Mouse (Mus musculus) embryonic facial prominence, embryonic 14.5 days (tissue): ENCODE measurements at regions not wholly inside any gene's neighbourhood (a gene's known extent, or its start where the extent isn't known, plus 50 kb on each side); places are given as distances from the start of the nearest gene placed in this dataset.
"Not testable (repeated sequence)": the region's sequence is repeated elsewhere in the genome, so short reads cannot be mapped to it uniquely, and the experiment has no call there.

Experiments used
- ATAC-seq: fragments of 200-750 bp; cut with Nextera tagmentation; 2 replicates; pipeline ENCODE4 v1.8.0; 2017; ENCODE audit warnings: low read depth, moderate number of reproducible peaks, moderate TSS enrichment
- DNase-seq: peaks from one replicate; pipeline ENCODE4 v3.0.0-alpha.2; 2015; ENCODE audit warnings: low spot score
- H3K27ac ChIP-seq: fragments of 300-500 bp; sonication (generic); replicated peaks from 2 replicates; pipeline ENCODE4 v1.5.1; 2014; ENCODE audit warnings: low read depth, mild to moderate bottlenecking, low read length, moderate library complexity
- H3K27me3 ChIP-seq: fragments of 300-500 bp; sonication (generic); replicated peaks from 2 replicates; pipeline ENCODE4 v1.6.1; 2014; ENCODE audit warnings: low read length; ENCODE audit not compliant: control insufficient read depth, insufficient read depth
- H3K36me3 ChIP-seq: fragments of 300-500 bp; sonication (generic); 2 replicates; pipeline ENCODE4 v1.6.1; 2014; ENCODE audit warnings: low read length, mixed read lengths; ENCODE audit not compliant: control insufficient read depth, insufficient read depth
- H3K4me1 ChIP-seq: fragments of 300-500 bp; sonication (generic); 2 replicates; pipeline ENCODE4 v1.6.1; 2014; ENCODE audit warnings: antibody characterized with exemption, low read length; ENCODE audit not compliant: control insufficient read depth, insufficient read depth
- H3K4me2 ChIP-seq: fragments of 300-500 bp; sonication (generic); 2 replicates; pipeline ENCODE4 v1.6.1; 2014; ENCODE audit warnings: low read depth, mild to moderate bottlenecking, low read length, moderate library complexity, mixed read lengths
- H3K4me3 ChIP-seq: fragments of 300-500 bp; sonication (generic); 2 replicates; pipeline ENCODE4 v1.5.1; 2014; ENCODE audit warnings: low read depth, mild to moderate bottlenecking, low read length
- H3K9ac ChIP-seq: fragments of 300-500 bp; sonication (generic); 2 replicates; pipeline ENCODE4 v1.6.1; 2014; ENCODE audit warnings: low read depth, mild to moderate bottlenecking, low read length, moderate library complexity, mixed read lengths
- H3K9me3 ChIP-seq: fragments of 300-500 bp; sonication (generic); 2 replicates; pipeline ENCODE4 v1.6.1; 2016; ENCODE audit warnings: low read length; ENCODE audit not compliant: control insufficient read depth
- WGBS: fragments of 180-500 bp; shearing (Covaris S2); extraction: QIAGEN DNeasy Blood & Tissue Kit; methylation state at CpG from one replicate; pipeline ENCODE4 v1.1.7; 2014; 5-methylcytosine and 5-hydroxymethylcytosine counted together

- not testable (repeated sequence) for H3K27me3 ChIP-seq, H3K4me2 ChIP-seq, H3K27ac ChIP-seq, H3K4me1 ChIP-seq, DNase-seq, H3K36me3 ChIP-seq, H3K4me3 ChIP-seq, ATAC-seq, H3K9ac ChIP-seq, H3K9me3 ChIP-seq
Measured at GRCm38 (mm10) chr6:66450408-66450807, 84.8 kb upstream of the Mad2l1 start.

- Histone ChIP-seq H3K4me1 (no peaks in the 10 kb centered on the region), H3K27ac (no peak overlapping the region), H3K9ac (no peak overlapping the region), H3K9me3 (no peaks in the 10 kb centered on the region), H3K4me3 (no peak overlapping the region), H3K4me2 (no peak overlapping the region), H3K36me3 (no peaks in the 10 kb centered on the region), H3K27me3 (no peaks in the 10 kb centered on the region)
- WGBS: 72% methylated on average over 3 of the region's 3 CpGs
- no peak for ATAC-seq
- no peak for DNase-seq
Measured at GRCm38 (mm10) chr6:66458172-66458571, 77.0 kb upstream of the Mad2l1 start.

DNA sequence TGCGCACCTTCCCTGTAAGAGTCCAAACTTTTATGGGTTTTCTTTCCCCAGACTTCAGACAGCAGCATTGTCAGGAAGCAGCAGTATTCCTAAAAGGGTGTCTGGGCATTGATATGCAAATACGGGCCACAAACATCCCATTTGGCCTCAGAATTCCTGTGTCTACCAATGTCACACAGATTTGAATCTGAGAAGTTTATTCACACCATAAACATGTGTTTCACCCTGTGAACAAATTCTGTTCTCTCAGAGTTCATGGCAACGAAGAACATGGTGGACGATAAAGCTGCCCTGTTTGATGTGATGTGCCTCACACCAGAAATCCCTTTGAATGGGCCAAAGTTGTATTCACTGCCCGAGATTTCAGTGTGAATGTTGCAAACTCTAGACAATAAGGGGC is 70.7 kb upstream of the Mad2l1 start:
- H3K4me3 ChIP-seq: no peak overlapping the region
- ATAC-seq: no peak
- no peaks in the 10 kb centered on the region for H3K36me3 ChIP-seq
- H3K9ac ChIP-seq: no peak overlapping the region
- 69% methylated on average over 4 of the region's 5 CpGs for WGBS
- H3K27me3 ChIP-seq: no peaks in the 10 kb centered on the region
- H3K4me1 ChIP-seq: no peaks in the 10 kb centered on the region
- no peak for DNase-seq
- H3K27ac ChIP-seq: no peak overlapping the region
- no peaks in the 10 kb centered on the region for H3K9me3 ChIP-seq
- no peak overlapping the region for H3K4me2 ChIP-seq

DNA sequence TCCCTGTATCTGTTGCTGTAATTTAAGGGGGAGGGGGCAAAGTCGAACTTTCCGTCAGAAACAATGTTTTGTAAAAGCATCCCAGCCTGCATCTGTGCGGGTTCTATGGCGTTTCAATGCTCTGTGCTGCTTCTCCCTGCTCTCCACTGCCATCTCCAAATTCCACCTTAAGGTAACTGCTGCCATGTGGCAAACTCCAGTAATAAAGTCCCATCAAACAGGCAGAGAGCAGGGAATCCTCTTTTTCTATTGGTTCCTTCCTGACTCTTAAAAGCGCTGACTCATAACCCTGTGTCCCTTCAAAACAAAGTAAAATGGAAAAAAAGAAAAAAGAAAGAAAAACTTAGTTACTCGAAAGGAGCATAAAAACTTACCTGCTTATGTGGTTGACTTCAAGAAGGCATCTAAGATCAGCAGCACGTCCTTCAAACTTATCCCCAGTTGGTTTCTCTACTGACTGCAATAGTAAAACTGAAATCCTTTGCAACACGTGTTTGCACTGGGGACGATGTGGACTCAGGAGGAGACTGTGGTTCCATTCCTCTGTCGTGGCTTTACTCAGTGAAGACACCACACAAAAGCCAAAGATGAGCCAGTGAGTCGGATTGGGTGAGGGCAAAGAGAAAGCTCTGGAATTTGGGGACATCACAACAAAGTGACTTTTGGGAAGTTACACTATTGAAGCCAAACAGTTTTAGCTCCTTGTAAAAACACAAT is 69.9 kb upstream of the Mad2l1 start:
- Histone ChIP-seq H3K4me1 (no peaks in the 10 kb centered on the region), H3K4me3 (no peak overlapping the region), H3K9ac (no peak overlapping the region), H3K4me2 (no peak overlapping the region), H3K27ac (no peak overlapping the region), H3K36me3 (no peaks in the 10 kb centered on the region), H3K9me3 (no peaks in the 10 kb centered on the region), H3K27me3 (no peaks in the 10 kb centered on the region)
- 65% methylated on average over 11 of the region's 11 CpGs for WGBS
- DNase-seq (no peak), ATAC-seq (no peak)

GRCm38 (mm10) chr6:66466757-66467156 is 68.4 kb upstream of the Mad2l1 start:
- DNase-seq (peak; percentile 68), ATAC-seq (no peak)
- Histone ChIP-seq H3K36me3 (no peaks in the 10 kb centered on the region), H3K27ac (no peak overlapping the region), H3K4me1 (no peaks in the 10 kb centered on the region), H3K27me3 (no peaks in the 10 kb centered on the region), H3K9ac (no peak overlapping the region), H3K4me3 (no peak overlapping the region), H3K4me2 (no peak overlapping the region), H3K9me3 (no peaks in the 10 kb centered on the region)
- WGBS: 32% methylated on average over 3 of the region's 3 CpGs

GRCm38 (mm10) chr6:66470627-66471249 is 64.5 kb upstream of the Mad2l1 start:
- Histone ChIP-seq H3K4me2 (no peak overlapping the region), H3K9ac (no peak overlapping the region), H3K9me3 (no peaks in the 10 kb centered on the region), H3K27ac (no peak overlapping the region), H3K4me1 (no peaks in the 10 kb centered on the region), H3K36me3 (no peaks in the 10 kb centered on the region), H3K4me3 (no peak overlapping the region), H3K27me3 (no peaks in the 10 kb centered on the region)
- ATAC-seq (peak; percentile 47; the same call in 1 of the 2 replicates), DNase-seq (no peak)
- 84% methylated on average over 4 of the region's 4 CpGs for WGBS

DNA sequence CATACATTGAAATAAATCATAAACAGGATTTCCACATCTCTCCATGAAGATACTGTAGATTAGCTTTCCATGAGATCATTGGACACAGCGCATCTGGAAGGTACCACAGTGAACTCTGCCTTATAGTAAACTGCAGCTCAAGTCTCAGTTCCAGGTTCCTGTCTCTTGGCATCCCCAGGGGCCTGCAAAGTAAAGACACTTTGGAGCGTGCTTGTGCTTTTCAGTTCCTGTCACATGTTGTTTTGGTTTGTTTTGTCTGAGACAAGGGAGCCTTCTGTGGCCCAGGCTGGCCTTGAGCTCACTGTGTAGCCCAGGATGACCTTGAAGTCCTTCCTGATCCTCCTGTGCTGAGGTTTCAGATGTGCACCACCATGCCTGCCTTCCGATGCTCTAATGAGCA is 63.4 kb upstream of the Mad2l1 start:
- WGBS: 73% methylated on average over 3 of the region's 3 CpGs
- Histone ChIP-seq H3K4me3 (no peak overlapping the region), H3K9ac (no peak overlapping the region), H3K9me3 (no peaks in the 10 kb centered on the region), H3K27me3 (no peaks in the 10 kb centered on the region), H3K4me1 (no peaks in the 10 kb centered on the region), H3K4me2 (no peak overlapping the region), H3K36me3 (no peaks in the 10 kb centered on the region), H3K27ac (no peak overlapping the region)
- ATAC-seq (no peak), DNase-seq (no peak)

- DNase-seq: no peak
- WGBS: 77% methylated on average over 4 of the region's 4 CpGs
- Histone ChIP-seq H3K27ac (no peak overlapping the region), H3K4me2 (no peak overlapping the region), H3K4me3 (no peak overlapping the region), H3K27me3 (no peaks in the 10 kb centered on the region), H3K4me1 (no peaks in the 10 kb centered on the region), H3K9ac (no peak overlapping the region), H3K36me3 (no peaks in the 10 kb centered on the region), H3K9me3 (no peaks in the 10 kb centered on the region)
- no peak for ATAC-seq
Measured at GRCm38 (mm10) chr6:66472697-66473096, 62.5 kb upstream of the Mad2l1 start.

DNA sequence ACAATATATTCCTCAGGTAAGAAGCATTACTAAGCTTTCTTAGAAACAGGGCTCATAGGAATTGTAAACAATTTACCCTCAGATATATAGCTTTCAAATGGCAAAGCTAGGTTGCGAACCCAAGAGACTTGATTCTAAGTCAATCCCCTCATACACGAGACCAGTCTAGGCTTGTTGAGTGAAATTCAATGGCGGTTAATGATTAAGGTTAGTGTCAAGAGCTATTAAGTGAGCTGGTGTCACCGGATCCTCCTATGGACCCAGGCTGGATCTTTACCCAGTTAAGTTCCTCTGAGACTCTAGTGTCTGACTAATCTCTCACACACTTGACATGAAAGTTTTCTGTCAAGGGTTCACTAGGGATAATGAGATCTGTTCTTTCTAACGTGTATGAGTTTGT is 57.6 kb upstream of the Mad2l1 start:
- Histone ChIP-seq H3K36me3 (no peaks in the 10 kb centered on the region), H3K27me3 (no peaks in the 10 kb centered on the region), H3K4me1 (no peaks in the 10 kb centered on the region), H3K9ac (no peak overlapping the region), H3K4me3 (no peak overlapping the region), H3K9me3 (no peaks in the 10 kb centered on the region), H3K4me2 (no peak overlapping the region), H3K27ac (no peak overlapping the region)
- ATAC-seq (no peak), DNase-seq (no peak)
- WGBS: 45% methylated on average over 5 of the region's 5 CpGs
